Mouse (Mus musculus) cortical plate, adult 2 months (tissue): ENCODE measurements at regions not wholly inside any gene's neighbourhood (a gene's known extent, or its start where the extent isn't known, plus 50 kb on each side); places are given as distances from the start of the nearest gene placed in this dataset.

Experiments used
- CTCF ChIP-seq: fragments of 200-500 bp; IDR thresholded peaks from 2 replicates; pipeline ENCODE4 v1.5.1; 2011; ENCODE audit warnings: mild to moderate bottlenecking, control low read depth, low read length; ENCODE audit not compliant: insufficient read depth; ENCODE audit errors: extremely low read depth
- POLR2A ChIP-seq: fragments of 200-500 bp; IDR thresholded peaks from 2 replicates; pipeline ENCODE4 v1.6.1; 2011; ENCODE audit warnings: mild to moderate bottlenecking, low read length, control low read depth; ENCODE audit not compliant: insufficient read depth; ENCODE audit errors: extremely low read depth

- TF ChIP-seq CTCF (no peak), POLR2A (no peak)
Observed at GRCm38 (mm10) chr1:190438789-190439188, 268.3 kb upstream of the Prox1 start.
